Mouse (Mus musculus) limb, embryonic 14.5 days (tissue): ENCODE data around the gene Socs4. TPM values are rescaled to one million over a fixed set of nuclear protein-coding genes. Genes with fewer than 3 reads are reported as not detected.

ENCODE experiments used
- ATAC-seq: fragments of 200-750 bp; cut with Nextera tagmentation; 2 replicates; pipeline ENCODE4 v1.8.0; 2017; ENCODE audit warnings: low read depth, moderate number of reproducible peaks, moderate TSS enrichment; ENCODE audit not compliant: low FRiP score
- DNase-seq: peaks from one replicate; pipeline ENCODE4 v3.0.0-alpha.2; 2015; ENCODE audit warnings: low spot score
- H3K27ac ChIP-seq: fragments of 300-500 bp; sonication (generic); replicated peaks from 2 replicates; pipeline ENCODE4 v1.5.1; 2014; ENCODE audit warnings: low read depth, mild to moderate bottlenecking, low read length, moderate library complexity, mixed read lengths
- H3K27me3 ChIP-seq: fragments of 300-500 bp; sonication (generic); 2 replicates; pipeline ENCODE4 v1.6.1; 2014; ENCODE audit warnings: low read length, mixed read lengths; ENCODE audit not compliant: control insufficient read depth, insufficient read depth
- H3K36me3 ChIP-seq: fragments of 300-500 bp; sonication (generic); 2 replicates; pipeline ENCODE4 v1.6.1; 2014; ENCODE audit warnings: mild to moderate bottlenecking, low read length, moderate library complexity, mixed read lengths; ENCODE audit not compliant: control insufficient read depth, insufficient read depth
- H3K4me1 ChIP-seq: fragments of 300-500 bp; sonication (generic); 2 replicates; pipeline ENCODE4 v1.6.1; 2014; ENCODE audit warnings: antibody characterized with exemption, low read length, mixed read lengths; ENCODE audit not compliant: control insufficient read depth, insufficient read depth
- H3K4me2 ChIP-seq: fragments of 300-500 bp; sonication (generic); replicated peaks from 2 replicates; pipeline ENCODE4 v1.6.1; 2014; ENCODE audit warnings: low read depth, mild to moderate bottlenecking, low read length, moderate library complexity; ENCODE audit not compliant: severe bottlenecking
- H3K4me3 ChIP-seq: fragments of 300-500 bp; sonication (generic); replicated peaks from 2 replicates; pipeline ENCODE4 v1.5.1; 2014; ENCODE audit warnings: low read length
- H3K9ac ChIP-seq: fragments of 300-500 bp; sonication (generic); 2 replicates; pipeline ENCODE4 v1.6.1; 2014; ENCODE audit warnings: mild to moderate bottlenecking, low read depth, low read length, moderate library complexity; ENCODE audit not compliant: severe bottlenecking
- H3K9me3 ChIP-seq: fragments of 300-500 bp; sonication (generic); 2 replicates; pipeline ENCODE4 v1.6.1; 2016; ENCODE audit warnings: low read length; ENCODE audit not compliant: control insufficient read depth
- POLR2A ChIP-seq: fragments of 200-500 bp; IDR thresholded peaks from 2 replicates; pipeline ENCODE4 v1.8.0; 2012; ENCODE audit warnings: inconsistent platforms, mild to moderate bottlenecking, moderate library complexity, borderline replicate concordance; ENCODE audit not compliant: insufficient read depth, insufficient read length; ENCODE audit errors: extremely low read depth
- WGBS: fragments of 180-500 bp; shearing (Covaris S2); extraction: QIAGEN DNeasy Blood & Tissue Kit; methylation state at CpG from one replicate; pipeline ENCODE4 v1.1.7; 2014; 5-methylcytosine and 5-hydroxymethylcytosine counted together
- polyA plus RNA-seq, 2 experiments: library from polyadenylated mRNA; depleted of rRNA in 1 of 2; stranded (reverse) in 1 of 2; unstranded in 1 of 2; fragments of >200 nt; fragmentation: Nextera tagmentation in 1 of 2; extraction: Ambion mirVana in 1 of 2; gene quantifications; 2 replicates each; pipeline versions ENCODE4 v1.2.1 to v1.2.3; 2012 to 2014

Socs4 gene
- polyA plus RNA-seq, 2 experiments = 4.7 to 7.5 TPM

DNA sequence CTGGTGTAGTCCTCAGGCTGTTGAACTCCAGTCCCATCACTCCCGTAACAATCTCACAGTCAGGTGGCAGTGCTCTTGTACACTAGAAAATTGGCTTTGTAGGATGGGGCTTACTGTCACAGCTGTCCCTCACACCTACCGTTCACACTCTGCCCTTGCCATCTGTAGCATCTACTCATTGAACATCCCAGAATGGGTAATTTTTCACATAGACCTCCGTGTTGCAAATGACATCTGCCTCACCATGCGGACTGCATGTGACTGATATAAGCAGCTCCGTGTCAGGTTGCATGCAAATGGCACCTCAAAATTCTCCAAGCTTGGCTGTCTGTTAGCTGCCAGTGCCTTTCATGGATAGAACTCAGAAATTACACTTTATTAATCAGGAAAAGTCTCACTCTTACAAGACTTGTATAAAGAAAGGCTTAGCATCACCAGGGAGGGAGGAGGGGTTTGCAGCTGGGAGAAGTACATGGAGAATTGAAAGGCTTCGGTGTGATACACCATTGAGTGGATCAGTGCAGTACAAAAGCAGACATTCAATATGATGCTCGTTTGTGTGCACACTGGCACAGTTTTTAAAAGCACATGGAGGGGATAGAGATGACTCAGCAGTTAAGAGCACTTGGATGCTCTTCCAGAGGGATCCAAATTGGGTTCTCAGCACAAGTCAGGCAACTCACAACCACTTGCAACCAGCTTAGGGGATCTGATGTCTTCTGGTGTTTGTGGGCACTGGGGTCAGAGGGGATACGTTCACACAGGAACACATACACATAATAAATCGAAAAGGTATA is 49.4 kb downstream of the Socs4 start:
- ATAC-seq (no peak), DNase-seq (no peak)
- Histone ChIP-seq H3K4me2 (no peak overlapping the region), H3K4me3 (no peak overlapping the region), H3K4me1 (no peaks in the 10 kb centered on the region), H3K9me3 (no peaks in the 10 kb centered on the region), H3K36me3 (peaks cover 6% of the 10 kb centered on the region), H3K9ac (no peak overlapping the region), H3K27me3 (no peaks in the 10 kb centered on the region), H3K27ac (no peak overlapping the region)
- no peak for TF ChIP-seq POLR2A
- WGBS = 80% methylated on average over 9 of the region's 9 CpGs

- H3K27ac ChIP-seq = no peak overlapping the region
- H3K27me3 ChIP-seq = no peaks in the 10 kb centered on the region
- H3K4me1 ChIP-seq = no peaks in the 10 kb centered on the region
- no peak overlapping the region for H3K4me2 ChIP-seq
- ATAC-seq = no peak
- H3K9me3 ChIP-seq = no peaks in the 10 kb centered on the region
- WGBS = 95% methylated on average over 5 of the region's 5 CpGs
- no peak overlapping the region for H3K4me3 ChIP-seq
- no peak for TF ChIP-seq POLR2A
- no peak overlapping the region for H3K9ac ChIP-seq
- no peak for DNase-seq
- H3K36me3 ChIP-seq = peaks cover 6% of the 10 kb centered on the region
These were observed 50.6 kb downstream of the Socs4 start for GRCm38 (mm10) chr14:47327347-47327746.

DNA sequence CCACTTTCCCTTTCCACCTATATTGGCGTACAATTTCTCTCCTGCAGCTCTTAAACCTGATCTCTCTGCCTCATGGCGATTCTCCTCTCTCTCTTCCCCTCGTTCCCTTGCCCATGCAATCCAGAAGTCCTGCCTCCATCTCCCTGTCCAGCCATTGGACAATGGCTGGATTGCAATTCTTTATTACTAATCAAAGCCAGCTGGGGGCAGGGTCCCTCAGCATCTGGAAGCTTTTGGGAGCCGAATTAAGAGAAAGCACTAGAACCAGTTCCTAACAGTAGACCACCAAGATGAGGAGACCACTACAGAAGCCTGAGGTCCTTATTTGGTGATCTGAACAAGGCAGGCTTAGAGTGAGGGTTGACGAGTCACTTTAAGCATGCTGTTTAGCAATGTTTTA is 55.2 kb downstream of the Socs4 start:
- WGBS = 15% methylated on average over 5 of the region's 5 CpGs
- Histone ChIP-seq H3K27ac (no peak overlapping the region), H3K4me3 (no peak overlapping the region), H3K9ac (no peak overlapping the region), H3K9me3 (no peaks in the 10 kb centered on the region), H3K27me3 (no peaks in the 10 kb centered on the region), H3K4me1 (no peaks in the 10 kb centered on the region), H3K4me2 (no peak overlapping the region), H3K36me3 (no peaks in the 10 kb centered on the region)
- no peak for DNase-seq
- no peak for ATAC-seq
- TF ChIP-seq POLR2A = no peak

DNA sequence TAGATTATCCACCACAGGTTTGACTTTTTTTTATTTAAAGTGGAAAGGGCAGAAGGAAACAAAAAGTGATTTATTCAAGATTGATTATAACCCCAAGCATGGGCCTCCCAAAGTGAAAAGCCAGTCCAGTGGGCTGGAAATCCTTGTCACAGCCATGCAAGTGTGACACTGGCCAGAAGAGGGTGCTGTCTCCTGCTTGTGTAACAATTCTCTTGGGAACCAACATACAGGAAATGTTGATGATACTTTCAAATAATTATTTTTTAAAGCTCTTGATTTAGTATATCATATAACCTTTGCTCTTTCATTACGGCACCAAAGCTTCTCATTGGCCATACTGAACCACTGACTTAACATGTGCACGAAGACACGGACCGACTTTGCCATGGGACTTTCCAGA is 58.1 kb downstream of the Socs4 start:
- TF ChIP-seq POLR2A = no peak
- Histone ChIP-seq H3K9me3 (no peaks in the 10 kb centered on the region), H3K4me2 (no peak overlapping the region), H3K27ac (no peak overlapping the region), H3K4me3 (no peak overlapping the region), H3K27me3 (no peaks in the 10 kb centered on the region), H3K36me3 (no peaks in the 10 kb centered on the region), H3K9ac (no peak overlapping the region), H3K4me1 (no peaks in the 10 kb centered on the region)
- WGBS = 85% methylated on average over 4 of the region's 4 CpGs
- ATAC-seq (no peak), DNase-seq (no peak)

DNA sequence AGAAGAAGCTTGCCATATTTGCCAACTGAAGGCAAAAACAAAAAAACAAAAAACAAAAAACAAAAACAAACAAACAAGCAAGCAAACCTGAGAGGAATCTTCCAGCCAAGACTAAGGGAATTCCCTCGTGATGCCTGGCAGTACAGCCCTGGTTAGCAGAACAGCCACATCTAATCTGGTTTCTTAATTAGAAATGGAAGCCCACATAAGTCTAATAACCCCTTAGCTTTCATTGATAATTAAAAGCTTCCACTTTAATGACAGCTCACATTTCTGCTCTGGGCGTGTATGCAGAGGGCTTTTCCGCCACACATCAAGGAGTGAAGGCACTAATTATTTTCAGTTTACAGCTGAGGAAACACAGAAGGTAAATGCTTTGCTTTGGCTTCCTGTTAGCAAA is 58.6 kb downstream of the Socs4 start:
- Histone ChIP-seq H3K9ac (no peak overlapping the region), H3K27ac (no peak overlapping the region), H3K4me2 (no peak overlapping the region), H3K36me3 (no peaks in the 10 kb centered on the region), H3K4me1 (no peaks in the 10 kb centered on the region), H3K9me3 (no peaks in the 10 kb centered on the region), H3K4me3 (no peak overlapping the region), H3K27me3 (no peaks in the 10 kb centered on the region)
- ATAC-seq (no peak), DNase-seq (no peak)
- 37% methylated on average over 3 of the region's 3 CpGs for WGBS
- TF ChIP-seq POLR2A = no peak
